Mouse (Mus musculus): ENCODE measurements around the gene Eif2d. TPM values are rescaled to one million over a fixed set of nuclear protein-coding genes. Genes with fewer than 3 reads are reported as not detected.
"Not testable (repeated sequence)": the region's sequence is repeated elsewhere in the genome, so short reads cannot be mapped to it uniquely, and the experiment has no call there.

The Eif2d gene
- polyA plus RNA-seq, 1 experiment from 2014 or later: 36.3 TPM

DNA sequence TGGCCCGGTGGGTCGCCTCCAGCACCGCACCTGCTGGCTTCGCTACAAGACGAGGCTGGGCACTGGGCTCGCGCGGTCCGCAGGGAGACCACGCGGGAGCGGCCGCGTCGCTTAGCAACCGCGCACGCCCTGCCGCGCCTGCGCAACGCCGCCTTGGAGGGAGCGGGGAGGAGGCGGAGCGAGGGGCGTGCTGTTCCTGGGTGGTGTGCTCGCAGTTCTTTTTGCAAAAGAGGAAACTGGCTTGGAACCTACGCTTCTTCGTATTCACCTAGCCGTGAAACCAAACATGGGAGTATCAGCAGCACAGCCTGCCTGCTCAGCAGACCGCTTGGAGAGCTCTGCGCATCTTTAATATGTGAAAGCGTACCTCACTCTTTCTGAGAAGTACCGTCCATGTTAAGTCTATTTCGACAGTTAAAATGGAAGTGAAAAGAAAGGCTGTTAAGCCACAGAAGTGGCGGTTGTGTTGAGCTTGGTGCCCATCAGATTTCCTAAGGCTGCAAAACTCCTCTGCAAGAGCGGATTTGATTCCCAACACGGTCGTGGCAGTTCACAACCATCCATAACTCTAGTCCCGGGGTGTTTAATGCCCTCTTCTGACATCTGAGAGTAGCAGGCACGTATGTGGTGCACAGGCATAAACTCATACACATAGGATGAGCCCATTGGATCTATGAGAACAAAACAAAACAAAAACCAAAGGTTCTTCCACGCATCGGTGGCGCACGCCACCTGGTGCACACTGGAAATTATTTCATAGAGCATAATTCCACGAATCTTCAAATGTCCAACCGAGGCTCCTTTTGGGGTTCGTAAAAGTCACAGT lies 14.6 kb upstream of the Eif2d start, which contains the start of gene Dyrk3:
Gene Dyrk3, minus strand, starts transcription at position 150 of the 826 bp plus-strand sequence.
- Histone ChIP-seq H3K9ac (replicated peaks; ENCODE audit: low read depth) (peak within 1 kb of the TSS; percentile 51; the same call in 1 of the 2 replicates), H3K9me3 (ENCODE audit: low read length) (no peaks in the 10 kb centered on the region), H3K4me3 (ENCODE audit: low read depth, low read length) (peak within 1 kb of the TSS; percentile 73), H3K4me2 (replicated peaks; ENCODE audit: low read depth, low read length) (peak within 1 kb of the TSS; percentile 96), H3K27ac (ENCODE audit: low read length) (peak within 1 kb of the TSS; percentile 79), H3K4me1 (ENCODE audit: insufficient read depth, low read depth, low read length) (no peaks in the 10 kb centered on the region), H3K27me3 (replicated peaks; ENCODE audit: insufficient read depth, low read length) (no peaks in the 10 kb centered on the region), H3K36me3 (ENCODE audit: insufficient read depth, low read length) (no peaks in the 10 kb centered on the region)
- TF ChIP-seq CTCF (IDR thresholded peaks at IDR 0.05) (peak; percentile 64), EP300 (IDR thresholded peaks at IDR 0.05) (no peak)
- peak; percentile 96 for DNase-seq (ENCODE audit: low spot score)
- WGBS: 2% methylated on average over 48 of the region's 49 CpGs
- ATAC-seq: peak; percentile 98

DNA sequence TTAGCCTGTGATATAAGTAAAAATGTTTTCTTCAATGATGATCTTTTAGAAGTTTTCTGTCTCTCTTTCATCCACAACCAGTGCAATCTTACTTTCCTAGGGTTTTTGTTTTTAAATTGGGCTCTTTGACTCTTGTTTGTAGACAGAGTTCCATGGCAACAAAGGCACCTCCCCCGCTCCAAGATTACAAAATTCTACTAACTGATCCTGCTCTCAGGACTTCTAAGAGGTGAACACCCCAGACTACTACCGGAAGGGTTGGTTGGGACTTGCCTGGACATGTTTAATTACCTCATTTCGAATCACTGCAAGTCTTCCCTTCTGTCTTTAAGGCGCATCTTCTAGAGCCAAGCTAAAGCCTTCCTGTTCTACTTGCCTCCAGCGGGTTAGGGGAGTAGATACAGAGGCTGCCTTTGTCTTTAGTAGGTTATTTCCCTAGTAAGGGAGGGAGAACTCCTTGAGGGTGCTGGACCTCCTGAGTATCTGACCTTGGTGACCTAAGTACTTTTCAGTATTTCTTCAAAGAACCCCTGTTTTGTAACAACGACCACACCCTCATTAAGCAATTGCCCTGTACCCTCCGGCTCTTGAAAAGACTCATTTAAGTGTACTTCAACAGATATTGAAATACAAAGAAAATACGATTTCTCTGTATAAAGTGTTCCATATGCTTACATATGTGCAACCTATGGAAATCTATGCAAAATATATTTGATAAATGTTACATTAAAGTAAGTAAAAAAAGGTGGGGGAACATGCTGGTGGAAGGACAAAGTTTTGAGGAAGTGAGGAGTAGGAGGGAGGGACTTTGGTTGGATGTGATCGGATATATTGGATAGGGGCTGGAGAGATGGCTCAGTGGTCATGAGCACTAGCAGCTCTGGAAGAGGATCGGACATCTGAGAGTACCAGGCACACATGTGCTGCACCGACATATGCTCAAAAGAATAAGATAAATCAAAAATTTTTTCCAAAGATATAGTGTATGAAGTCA lies 13.6 kb upstream of the Eif2d start:
- peak; percentile 45; the same call in 1 of the 2 replicates for TF ChIP-seq EP300 (IDR thresholded peaks at IDR 0.05)
- no peak for TF ChIP-seq CTCF (IDR thresholded peaks at IDR 0.05)
- Histone ChIP-seq H3K9ac (replicated peaks; ENCODE audit: low read depth) (no peak overlapping the region), H3K4me2 (replicated peaks; ENCODE audit: low read depth, low read length) (peak overlapping the region; percentile 96), H3K27me3 (replicated peaks; ENCODE audit: insufficient read depth, low read length) (no peaks in the 10 kb centered on the region), H3K4me1 (ENCODE audit: insufficient read depth, low read depth, low read length) (no peaks in the 10 kb centered on the region), H3K9me3 (ENCODE audit: low read length) (no peaks in the 10 kb centered on the region), H3K36me3 (ENCODE audit: insufficient read depth, low read length) (no peaks in the 10 kb centered on the region), H3K27ac (ENCODE audit: low read length) (peak overlapping the region; percentile 79), H3K4me3 (ENCODE audit: low read depth, low read length) (peak overlapping the region; percentile 73)
- ATAC-seq (peak; percentile 48; the same call in 1 of the 2 replicates), DNase-seq (ENCODE audit: low spot score) (peak; percentile 75)
- WGBS: 53% methylated on average over 11 of the region's 11 CpGs

DNA sequence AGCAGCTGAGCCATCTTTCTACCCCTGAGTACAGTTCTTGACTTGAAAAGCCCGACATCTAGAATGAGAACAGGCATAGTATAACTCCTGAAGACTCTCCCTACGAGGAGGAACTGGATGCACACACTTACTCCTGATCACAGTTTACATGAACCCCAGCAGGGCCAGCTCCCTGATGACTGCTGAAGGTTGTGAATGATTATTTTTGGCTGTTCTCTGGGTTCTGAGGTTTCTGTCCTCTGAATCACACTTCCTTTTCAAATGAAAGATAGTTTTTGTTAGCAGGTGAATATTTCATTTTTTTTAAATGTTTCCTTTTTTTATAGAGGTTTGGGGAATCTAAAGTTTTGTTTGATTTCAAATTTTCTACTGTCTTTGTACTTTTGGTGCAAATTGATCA lies 11.5 kb upstream of the Eif2d start:
- ATAC-seq: no peak
- no peak for TF ChIP-seq CTCF (IDR thresholded peaks at IDR 0.05)
- DNase-seq (ENCODE audit: low spot score): no peak
- WGBS: 24% methylated on average over 2 of the region's 2 CpGs
- Histone ChIP-seq H3K9ac (replicated peaks; ENCODE audit: low read depth) (no peak overlapping the region), H3K36me3 (ENCODE audit: insufficient read depth, low read length) (no peaks in the 10 kb centered on the region), H3K27ac (ENCODE audit: low read length) (no peak overlapping the region), H3K27me3 (replicated peaks; ENCODE audit: insufficient read depth, low read length) (no peaks in the 10 kb centered on the region), H3K4me2 (replicated peaks; ENCODE audit: low read depth, low read length) (no peak overlapping the region), H3K4me1 (ENCODE audit: insufficient read depth, low read depth, low read length) (no peaks in the 10 kb centered on the region), H3K4me3 (ENCODE audit: low read depth, low read length) (no peak overlapping the region), H3K9me3 (ENCODE audit: low read length) (no peaks in the 10 kb centered on the region)

DNA sequence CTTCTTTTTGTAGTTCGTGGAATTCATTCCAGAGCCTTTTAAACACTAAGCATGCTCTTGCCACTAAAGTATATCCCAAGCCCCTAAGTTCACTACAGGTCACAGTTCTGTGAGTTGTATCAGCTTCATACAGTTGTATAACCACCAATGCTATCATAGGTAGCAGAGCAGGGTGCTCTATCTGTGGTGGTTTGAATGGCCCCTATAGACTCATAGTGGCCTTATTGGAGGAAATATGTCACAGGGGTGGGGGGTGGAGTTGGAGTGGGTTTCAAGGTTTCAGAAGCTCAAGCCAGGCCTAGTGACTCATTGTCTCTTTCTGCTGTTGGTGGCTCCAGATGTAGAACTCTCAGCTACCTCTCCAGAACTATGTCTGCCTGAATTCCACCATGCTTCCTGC lies 10.5 kb upstream of the Eif2d start:
- no peaks in the 10 kb centered on the region for H3K4me1 ChIP-seq (ENCODE audit: insufficient read depth, low read depth, low read length)
- H3K36me3 ChIP-seq (ENCODE audit: insufficient read depth, low read length): no peaks in the 10 kb centered on the region
- DNase-seq (ENCODE audit: low spot score) (no peak), ATAC-seq (no peak)
- no peak for TF ChIP-seq CTCF (IDR thresholded peaks at IDR 0.05)
- TF ChIP-seq EP300 (IDR thresholded peaks at IDR 0.05): no peak
- H3K4me2 ChIP-seq (replicated peaks; ENCODE audit: low read depth, low read length): no peak overlapping the region
- no peaks in the 10 kb centered on the region for H3K9me3 ChIP-seq (ENCODE audit: low read length)
- no peak overlapping the region for H3K9ac ChIP-seq (replicated peaks; ENCODE audit: low read depth)
- no peaks in the 10 kb centered on the region for H3K27me3 ChIP-seq (replicated peaks; ENCODE audit: insufficient read depth, low read length)
- H3K27ac ChIP-seq (ENCODE audit: low read length): no peak overlapping the region
- 75% methylated on average over 1 of the region's 1 CpGs for WGBS
- no peak overlapping the region for H3K4me3 ChIP-seq (ENCODE audit: low read depth, low read length)

DNA sequence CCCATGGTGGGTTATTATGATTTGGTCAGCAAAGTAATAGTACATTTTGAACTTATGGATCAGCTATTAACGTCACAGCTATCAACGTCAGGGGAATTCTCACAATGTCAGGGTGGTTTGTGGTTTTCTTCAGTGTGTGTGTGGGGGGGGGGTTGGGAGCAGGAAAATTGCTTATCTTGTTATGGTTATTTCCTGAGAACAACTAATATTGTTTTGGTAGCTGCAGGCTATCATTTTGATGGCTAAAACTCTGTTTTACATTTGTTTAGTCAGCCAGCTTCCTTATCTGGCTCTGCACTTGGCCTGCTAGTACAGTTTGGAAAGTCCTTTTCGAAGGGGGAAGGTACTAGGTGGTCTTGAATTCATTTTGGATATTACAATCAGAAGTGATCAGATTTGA lies 7.8 kb upstream of the Eif2d start:
- H3K4me3 ChIP-seq (ENCODE audit: low read depth, low read length); H3K36me3 ChIP-seq (ENCODE audit: insufficient read depth, low read length); H3K4me1 ChIP-seq (ENCODE audit: insufficient read depth, low read depth, low read length); H3K9me3 ChIP-seq (ENCODE audit: low read length); H3K4me2 ChIP-seq (replicated peaks; ENCODE audit: low read depth, low read length); H3K9ac ChIP-seq (replicated peaks; ENCODE audit: low read depth); ATAC-seq; H3K27me3 ChIP-seq (replicated peaks; ENCODE audit: insufficient read depth, low read length); DNase-seq (ENCODE audit: low spot score); H3K27ac ChIP-seq (ENCODE audit: low read length): not testable (repeated sequence)
- 84% methylated on average over 3 of the region's 3 CpGs for WGBS

DNA sequence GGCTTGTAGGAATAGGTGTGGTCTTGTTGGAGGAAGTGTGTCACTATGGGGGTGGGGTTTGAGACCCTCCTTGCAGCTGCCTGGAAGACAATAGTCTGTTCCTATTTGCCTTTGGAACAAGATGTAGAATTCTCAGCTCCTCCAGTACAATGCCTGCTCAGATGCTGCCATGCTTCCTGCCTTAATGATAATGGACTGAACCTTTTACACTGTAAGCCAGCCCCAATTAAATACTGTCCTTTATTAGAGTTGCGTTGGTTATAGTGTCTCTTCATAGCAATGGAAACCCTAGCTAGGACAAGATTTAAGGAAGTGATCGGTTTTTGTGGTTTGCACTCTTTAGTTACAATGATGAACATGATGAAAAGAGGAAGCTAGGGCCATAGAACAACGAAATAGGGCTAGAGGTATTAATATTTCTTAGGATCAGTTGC lies 6.8 kb upstream of the Eif2d start:
- Histone ChIP-seq H3K27me3 (replicated peaks; ENCODE audit: insufficient read depth, low read length) (no peaks in the 10 kb centered on the region), H3K4me2 (replicated peaks; ENCODE audit: low read depth, low read length) (no peak overlapping the region), H3K27ac (ENCODE audit: low read length) (no peak overlapping the region), H3K4me1 (ENCODE audit: insufficient read depth, low read depth, low read length) (no peaks in the 10 kb centered on the region), H3K9me3 (ENCODE audit: low read length) (no peaks in the 10 kb centered on the region), H3K4me3 (ENCODE audit: low read depth, low read length) (no peak overlapping the region), H3K9ac (replicated peaks; ENCODE audit: low read depth) (no peak overlapping the region), H3K36me3 (ENCODE audit: insufficient read depth, low read length) (no peaks in the 10 kb centered on the region)
- 79% methylated on average over 3 of the region's 3 CpGs for WGBS
- TF ChIP-seq CTCF (IDR thresholded peaks at IDR 0.05) (no peak), EP300 (IDR thresholded peaks at IDR 0.05) (no peak)
- ATAC-seq (no peak), DNase-seq (ENCODE audit: low spot score) (peak; percentile 52)
